In genomic region chr7:137321961-137322784, GRCm38 (mm10) we compare ENCODE assay signal across 8 mouse cellular contexts. TPM values are rescaled to one million over a fixed set of nuclear protein-coding genes. Genes with fewer than 3 reads are reported as not detected.
A peak's percentile ranks its signal among the peaks of the same experiment; 100 is the strongest.
DNase-seq lines count a peak whose midpoint lies in the region; ATAC-seq lines count a peak whose summit lies in the region.

No protein-coding gene starts in this region.

- H3K27ac ChIP-seq in lung, embryonic 15.5 days, result no peak overlapping the region
- H3K27ac ChIP-seq in forebrain, embryonic 15.5 days (replicated peaks), result no peak overlapping the region
- peak overlapping the region; percentile 68 for H3K27ac ChIP-seq in limb, embryonic 15.5 days
- H3K27ac ChIP-seq in stomach, embryonic 15.5 days, result no peak overlapping the region

- H3K4me3 ChIP-seq in lung, embryonic 15.5 days, result peak overlapping the region; percentile 27
- peak overlapping the region; percentile 37 for H3K4me3 ChIP-seq in forebrain, embryonic 15.5 days
- H3K4me3 ChIP-seq in limb, embryonic 15.5 days, result peak overlapping the region; percentile 52
- peak overlapping the region; percentile 42 for H3K4me3 ChIP-seq in stomach, embryonic 15.5 days (replicated peaks)

- no peak for DNase-seq in lung, postnatal 10 days
- no peak for DNase-seq in layer of hippocampus, postnatal 36 days
- no peak for DNase-seq in lung, postnatal 36 days
- DNase-seq in thymus, postnatal 36 days, result no peak

- peak overlapping the region; percentile 62 for H3K4me2 ChIP-seq in lung, embryonic 15.5 days
- peak overlapping the region; percentile 48 for H3K4me2 ChIP-seq in forebrain, embryonic 15.5 days (replicated peaks)
- peak overlapping the region; percentile 86 for H3K4me2 ChIP-seq in limb, embryonic 15.5 days
- peak overlapping the region; percentile 70 for H3K4me2 ChIP-seq in stomach, embryonic 15.5 days

- peaks cover 26% of the 10 kb centered on the region for H3K4me1 ChIP-seq in lung, embryonic 15.5 days
- H3K4me1 ChIP-seq in forebrain, embryonic 15.5 days, result peaks cover 37% of the 10 kb centered on the region
- peaks cover 54% of the 10 kb centered on the region for H3K4me1 ChIP-seq in limb, embryonic 15.5 days
- peaks cover 28% of the 10 kb centered on the region for H3K4me1 ChIP-seq in stomach, embryonic 15.5 days

- no peak for ATAC-seq in lung, embryonic 15.5 days (ENCODE audit: borderline replicate concordance, extremely low read depth, low FRiP score, low TSS enrichment)
- ATAC-seq in forebrain, embryonic 15.5 days (replicated peaks), result peak; percentile 29; the same call in 1 of the 2 replicates
- no peak for ATAC-seq in limb, embryonic 15.5 days (ENCODE audit: insufficient number of reproducible peaks, low FRiP score, low TSS enrichment, low read depth)
- no peak for ATAC-seq in stomach, embryonic 15.5 days (ENCODE audit: insufficient read depth, low FRiP score, low read depth)

- H3K9me3 ChIP-seq in lung, embryonic 15.5 days, result no peaks in the 10 kb centered on the region
- H3K9me3 ChIP-seq in forebrain, embryonic 15.5 days, result no peaks in the 10 kb centered on the region
- H3K9me3 ChIP-seq in limb, embryonic 15.5 days, result no peaks in the 10 kb centered on the region
- H3K9me3 ChIP-seq in stomach, embryonic 15.5 days, result no peaks in the 10 kb centered on the region

- under 1% methylated on average over 63 of the region's 72 CpGs for WGBS in lung, embryonic 15.5 days
- WGBS in forebrain, embryonic 15.5 days, result 2% methylated on average over 72 of the region's 72 CpGs
- under 1% methylated on average over 66 of the region's 72 CpGs for WGBS in limb, embryonic 15.5 days
- under 1% methylated on average over 68 of the region's 72 CpGs for WGBS in stomach, embryonic 15.5 days

- peaks cover 94% of the 10 kb centered on the region for H3K27me3 ChIP-seq in lung, embryonic 15.5 days
- H3K27me3 ChIP-seq in forebrain, embryonic 15.5 days, result peaks cover 95% of the 10 kb centered on the region
- peaks cover 93% of the 10 kb centered on the region for H3K27me3 ChIP-seq in limb, embryonic 15.5 days
- H3K27me3 ChIP-seq in stomach, embryonic 15.5 days (replicated peaks), result peaks cover 91% of the 10 kb centered on the region

- H3K9ac ChIP-seq in lung, embryonic 15.5 days, result no peak overlapping the region
- 0 out of 2 replicates have a peak overlapping the region, but pooled peaks have one; percentile 0 for H3K9ac ChIP-seq in forebrain, embryonic 15.5 days (replicated peaks)
- H3K9ac ChIP-seq in limb, embryonic 15.5 days, result peak overlapping the region; percentile 39
- H3K9ac ChIP-seq in stomach, embryonic 15.5 days, result 0 out of 2 replicates have a peak overlapping the region, but pooled peaks have one; percentile 4

- no peaks in the 10 kb centered on the region for H3K36me3 ChIP-seq in lung, embryonic 15.5 days
- no peaks in the 10 kb centered on the region for H3K36me3 ChIP-seq in forebrain, embryonic 15.5 days
- no peaks in the 10 kb centered on the region for H3K36me3 ChIP-seq in limb, embryonic 15.5 days
- no peaks in the 10 kb centered on the region for H3K36me3 ChIP-seq in stomach, embryonic 15.5 days

RNA-seq across cellular contexts. Expression of gene Ebf3, which starts 7.9 kb away (rescaled TPM):
- 0.12 and 0.28 TPM in 2 replicates for polyA plus RNA-seq in lung, embryonic 15.5 days (2015; fragmentation: Nextera tagmentation; extraction: Ambion mirVana)
- 0.80 and 0.83 TPM in 2 replicates for polyA plus RNA-seq in forebrain, embryonic 15.5 days (2015; fragmentation: Nextera tagmentation; extraction: Ambion mirVana)
- 4.7 and 8.1 TPM in 2 replicates for polyA plus RNA-seq in limb, embryonic 15.5 days (2015; fragmentation: Nextera tagmentation; extraction: Ambion mirVana)
- polyA plus RNA-seq in stomach, embryonic 15.5 days (2015; fragmentation: Nextera tagmentation; extraction: Ambion mirVana), result 1.5 TPM in 2 replicates
- total RNA-seq in layer of hippocampus, postnatal 36 days (2021), result under 1 TPM; 0.38 to 0.60 TPM
